Mouse (Mus musculus) liver, embryonic 14.5 days (tissue): ENCODE measurements around the gene Cabp7. TPM values are rescaled to one million over a fixed set of nuclear protein-coding genes. Genes with fewer than 3 reads are reported as not detected.
A peak's percentile ranks its signal among the peaks of the same experiment; 100 is the strongest.

Experiments used
- ATAC-seq: fragments of 200-750 bp; cut with Nextera tagmentation; 2 replicates; pipeline ENCODE4 v1.8.0; 2017; ENCODE audit warnings: moderate number of reproducible peaks, mild to moderate bottlenecking, moderate library complexity; ENCODE audit not compliant: insufficient read depth
- DNase-seq, 3 experiments: peaks; one replicate each; pipeline ENCODE4 v3.0.0-alpha.2; 2012 to 2013; ENCODE audit warnings: low read depth in 3 of 3, low spot score in 3 of 3
- H3K27ac ChIP-seq: fragments of 300-500 bp; sonication (generic); 2 replicates; pipeline ENCODE4 v1.5.1; 2014; ENCODE audit warnings: moderate library complexity, mild to moderate bottlenecking, control low read depth, inconsistent platforms
- H3K27me3 ChIP-seq: fragments of 300-500 bp; sonication (generic); 2 replicates; pipeline ENCODE4 v1.6.1; 2014; ENCODE audit warnings: mild to moderate bottlenecking, low read length, moderate library complexity; ENCODE audit not compliant: control insufficient read depth, insufficient read depth
- H3K36me3 ChIP-seq: fragments of 300-500 bp; sonication (generic); replicated peaks from 2 replicates; pipeline ENCODE4 v1.6.1; 2014; ENCODE audit warnings: low read depth; ENCODE audit not compliant: control insufficient read depth, insufficient read depth
- H3K4me1 ChIP-seq, 2 experiments: fragments of 200-500 bp in 1 of 2; fragments of 300-500 bp in 1 of 2; sonication (generic) in 1 of 2; replicated peaks; 2 replicates each; pipeline ENCODE4 v1.6.1; 2012 to 2014; ENCODE audit warnings: antibody characterized with exemption in 1 of 2, inconsistent platforms in 1 of 2, low read length in 1 of 2; ENCODE audit not compliant: control insufficient read depth in 2 of 2, insufficient read depth in 2 of 2
- H3K4me2 ChIP-seq: fragments of 300-500 bp; sonication (generic); 2 replicates; pipeline ENCODE4 v1.6.1; 2014; ENCODE audit warnings: low read depth, mild to moderate bottlenecking, control low read depth, moderate library complexity
- H3K4me3 ChIP-seq, 2 experiments: fragments of 200-500 bp in 1 of 2; fragments of 300-500 bp in 1 of 2; sonication (generic) in 1 of 2; 2 replicates each; pipeline ENCODE4 v1.5.1; 2012 to 2014; ENCODE audit warnings: low read depth in 2 of 2, low read length in 2 of 2, mild to moderate bottlenecking in 2 of 2, control low read depth in 1 of 2, inconsistent platforms in 1 of 2, moderate library complexity in 1 of 2; ENCODE audit not compliant: insufficient read depth in 1 of 2
- H3K9ac ChIP-seq: fragments of 300-500 bp; sonication (generic); replicated peaks from 2 replicates; pipeline ENCODE4 v1.6.1; 2014; ENCODE audit warnings: mild to moderate bottlenecking, control low read depth, moderate library complexity
- H3K9me3 ChIP-seq: fragments of 300-500 bp; sonication (generic); 2 replicates; pipeline ENCODE4 v1.6.1; 2016; ENCODE audit warnings: low read length, mixed read lengths; ENCODE audit not compliant: control insufficient read depth
- CTCF ChIP-seq: IDR thresholded peaks from 2 replicates; pipeline ENCODE4 v1.5.1; 2016; ENCODE audit warnings: antibody characterized with exemption, low read depth, control low read depth
- EP300 ChIP-seq: IDR thresholded peaks from 2 replicates; pipeline ENCODE4 v1.6.1; 2016; ENCODE audit warnings: antibody characterized with exemption, low read depth
- WGBS: fragments of 180-500 bp; shearing (Covaris S2); extraction: QIAGEN DNeasy Blood & Tissue Kit; methylation state at CpG from one replicate; pipeline ENCODE4 v1.1.7; 2014; ENCODE audit not compliant: insufficient replicate concordance; 5-methylcytosine and 5-hydroxymethylcytosine counted together
- polyA plus RNA-seq, 2 experiments: library from polyadenylated mRNA; depleted of rRNA in 1 of 2; stranded (reverse) in 1 of 2; unstranded in 1 of 2; fragments of >200 nt; fragmentation: Nextera tagmentation in 1 of 2; extraction: Ambion mirVana in 1 of 2; gene quantifications; 2 replicates each; pipeline versions ENCODE4 v1.2.1 to v1.2.3; 2012 to 2014

The Cabp7 gene
- polyA plus RNA-seq, 2 experiments: 0.02 to 0.04 TPM

DNA sequence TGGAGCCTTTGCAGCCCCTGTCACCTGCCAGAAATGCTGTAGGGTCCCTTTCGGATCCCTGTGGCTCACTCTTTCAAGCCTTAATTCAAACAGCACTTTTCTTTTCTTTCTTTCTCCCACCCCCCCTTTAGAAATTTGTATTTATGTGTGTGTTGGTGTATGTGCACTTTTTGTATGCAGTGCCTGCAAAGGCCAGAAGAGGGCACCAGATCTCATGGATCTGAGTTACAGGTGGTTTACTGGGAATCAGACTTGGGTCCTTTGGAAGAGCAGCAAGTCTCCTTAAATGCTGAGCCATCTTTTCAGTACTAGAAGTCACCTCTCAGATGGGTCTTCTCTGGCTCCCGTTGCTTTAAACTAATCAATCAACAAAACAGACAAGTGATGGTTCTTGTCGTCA, 7.5 kb upstream of the Cabp7 start:
- Histone ChIP-seq H3K27ac (no peak overlapping the region), H3K4me1 (no peaks in the 10 kb centered on the region), H3K4me3 (no peak overlapping the region), H3K4me2 (no peak overlapping the region), H3K36me3 (no peaks in the 10 kb centered on the region), H3K9me3 (no peaks in the 10 kb centered on the region; the same call in 1 of the 2 replicates), H3K9ac (no peak overlapping the region), H3K27me3 (peaks cover 14% of the 10 kb centered on the region)
- no peak for ATAC-seq
- DNase-seq: no peak
- WGBS: 69% methylated on average over 3 of the region's 3 CpGs
- peak; percentile 60 for TF ChIP-seq CTCF
- no peak for TF ChIP-seq EP300

GRCm38 (mm10) chr11:4752836-4753235, 6.3 kb upstream of the Cabp7 start:
- Histone ChIP-seq H3K9me3 (no peaks in the 10 kb centered on the region; the same call in 1 of the 2 replicates), H3K4me2 (no peak overlapping the region), H3K9ac (no peak overlapping the region), H3K4me3 (no peak overlapping the region), H3K36me3 (no peaks in the 10 kb centered on the region), H3K27ac (no peak overlapping the region), H3K27me3 (peaks cover 26% of the 10 kb centered on the region), H3K4me1 (no peaks in the 10 kb centered on the region)
- WGBS: 35% methylated on average over 10 of the region's 10 CpGs
- DNase-seq (no peak), ATAC-seq (no peak)
- no peak for TF ChIP-seq CTCF
- TF ChIP-seq EP300: no peak

DNA sequence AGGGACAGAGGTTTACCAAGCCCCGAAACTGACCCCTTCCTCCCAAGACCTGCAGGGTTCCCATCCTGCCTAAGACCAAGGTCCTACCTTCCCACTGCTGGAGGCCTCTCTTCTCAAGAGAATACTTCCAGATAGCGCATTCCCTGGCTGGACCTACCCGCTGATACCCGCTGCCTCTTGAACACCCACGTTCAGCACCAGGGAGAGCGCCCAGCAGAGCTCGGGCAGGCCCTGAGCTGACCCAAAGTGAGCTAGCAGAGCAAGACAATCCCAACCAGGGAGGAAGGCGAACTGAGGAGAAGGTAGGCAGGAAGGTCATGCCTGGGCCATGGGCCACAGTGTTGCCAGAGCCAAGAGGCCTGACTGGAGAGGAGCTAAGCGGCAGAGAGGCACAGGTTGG, 3.7 kb upstream of the Cabp7 start:
- 1% methylated on average over 9 of the region's 9 CpGs for WGBS
- peak; percentile 33 to 37 (median 35) for DNase-seq
- no peaks in the 10 kb centered on the region for H3K36me3 ChIP-seq
- H3K4me3 ChIP-seq: no peak overlapping the region
- TF ChIP-seq EP300 (no peak), CTCF (no peak)
- no peak overlapping the region for H3K9ac ChIP-seq
- H3K4me2 ChIP-seq: no peak overlapping the region
- no peaks in the 10 kb centered on the region; the same call in 1 of the 2 replicates for H3K9me3 ChIP-seq
- no peak for ATAC-seq
- no peaks in the 10 kb centered on the region for H3K4me1 ChIP-seq
- peaks cover 52% of the 10 kb centered on the region for H3K27me3 ChIP-seq
- H3K27ac ChIP-seq: no peak overlapping the region

GRCm38 (mm10) chr11:4747285-4747684, 707 bp upstream of the Cabp7 start:
- H3K9ac ChIP-seq: no peak overlapping the region
- H3K9me3 ChIP-seq: no peaks in the 10 kb centered on the region
- peaks cover 70% of the 10 kb centered on the region for H3K27me3 ChIP-seq
- peak overlapping the region in 1 of 2 experiments; percentile 34; a peak in 2 of 4 replicates for H3K4me3 ChIP-seq
- ATAC-seq (no peak), DNase-seq (no peak)
- no peaks in the 10 kb centered on the region for H3K4me1 ChIP-seq
- no peak overlapping the region for H3K27ac ChIP-seq
- TF ChIP-seq EP300 (no peak), CTCF (no peak)
- H3K4me2 ChIP-seq: peak overlapping the region; percentile 49
- 5% methylated on average over 12 of the region's 12 CpGs for WGBS
- H3K36me3 ChIP-seq: no peaks in the 10 kb centered on the region

DNA sequence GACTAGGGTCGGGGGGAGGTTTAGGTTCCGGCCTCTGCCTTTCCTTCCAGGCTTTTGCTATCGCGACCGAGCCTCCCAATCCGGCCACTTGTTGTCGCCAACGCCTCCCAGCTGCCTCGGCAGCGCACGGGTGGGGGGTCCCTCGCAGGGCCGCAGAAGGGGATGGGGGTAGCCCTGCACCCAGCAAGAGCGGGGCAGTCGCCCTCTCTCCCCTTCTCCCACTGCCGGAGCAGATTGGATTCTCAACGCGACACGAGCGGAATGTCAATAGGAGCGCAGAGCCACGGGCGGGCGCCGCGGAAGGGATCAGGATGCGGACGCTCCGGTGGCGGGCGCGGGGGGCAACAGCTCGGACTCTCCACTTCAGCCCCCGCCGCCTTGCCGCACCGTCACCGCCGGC, 609 bp downstream of the Cabp7 start:
- H3K4me1 ChIP-seq: no peaks in the 10 kb centered on the region
- no peaks in the 10 kb centered on the region for H3K36me3 ChIP-seq
- H3K27me3 ChIP-seq: peaks cover 70% of the 10 kb centered on the region
- H3K4me3 ChIP-seq: peak overlapping the region in 1 of 2 experiments; percentile 34; a peak in 2 of 4 replicates
- no peak for ATAC-seq
- DNase-seq: no peak
- no peaks in the 10 kb centered on the region for H3K9me3 ChIP-seq
- 1% methylated on average over 38 of the region's 39 CpGs for WGBS
- no peak overlapping the region for H3K9ac ChIP-seq
- H3K27ac ChIP-seq: no peak overlapping the region
- TF ChIP-seq EP300 (no peak), CTCF (no peak)
- H3K4me2 ChIP-seq: peak overlapping the region; percentile 49
